Mouse (Mus musculus): Measurements from ENCODE around the gene Dlg2.

DNA sequence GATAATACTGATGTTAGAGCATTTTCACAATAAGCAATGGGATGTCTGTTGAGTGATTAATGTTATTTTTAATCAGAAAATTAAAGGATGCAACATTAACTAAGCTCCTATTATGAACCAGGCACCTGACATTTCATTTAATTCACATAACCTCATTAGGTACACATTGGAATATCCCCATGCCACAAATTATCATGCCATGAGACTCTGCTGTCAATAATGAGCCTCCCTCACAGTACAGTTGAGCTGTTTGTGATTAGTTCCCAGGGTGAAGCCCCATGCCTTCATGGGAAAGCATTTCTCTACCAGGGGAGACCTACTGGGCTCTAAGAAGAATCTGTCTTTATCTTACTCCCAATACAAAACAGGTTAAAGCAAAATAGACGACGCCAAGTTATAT is 697.1 kb downstream of the Dlg2 start:
- TF ChIP-seq CTCF (IDR thresholded peaks at IDR 0.05; ENCODE audit: borderline replicate concordance, control insufficient read depth, extremely low read depth, insufficient read depth, low read length, poor library complexity) = no peak
- TF ChIP-seq POLR2A (IDR thresholded peaks at IDR 0.05; ENCODE audit: control insufficient read depth, extremely low read depth, insufficient read depth, low read length, poor library complexity) = no peak
